Mouse (Mus musculus): ENCODE results near the gene Phyhd1.

DNA sequence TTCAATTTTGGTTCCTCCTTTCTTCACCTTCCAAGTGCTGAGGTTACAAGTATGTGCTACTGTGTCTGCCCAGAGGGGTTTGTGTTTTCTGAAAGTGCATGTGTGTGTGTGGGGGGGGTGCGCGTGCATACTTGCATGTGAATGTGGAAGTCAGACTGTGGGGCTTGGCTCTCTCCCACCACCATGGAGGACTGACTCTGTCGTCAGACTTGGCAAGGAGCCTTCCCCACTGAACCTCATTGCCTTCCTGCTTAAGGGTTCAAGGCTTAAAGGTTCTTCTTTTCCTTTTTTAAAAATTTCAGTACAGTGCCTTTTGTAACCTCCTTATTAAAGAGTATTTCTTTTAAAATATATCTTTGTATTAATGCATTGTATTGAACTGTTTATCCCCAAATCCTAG, 62.8 kb downstream of the Phyhd1 start:
- TF ChIP-seq CTCF (IDR thresholded peaks at IDR 0.05; ENCODE audit: low read depth) (no peak), EP300 (optimal IDR thresholded peaks at IDR 0.05) (no peak)
